10 mouse cellular contexts compared by ENCODE assay signal in the genomic region with DNA sequence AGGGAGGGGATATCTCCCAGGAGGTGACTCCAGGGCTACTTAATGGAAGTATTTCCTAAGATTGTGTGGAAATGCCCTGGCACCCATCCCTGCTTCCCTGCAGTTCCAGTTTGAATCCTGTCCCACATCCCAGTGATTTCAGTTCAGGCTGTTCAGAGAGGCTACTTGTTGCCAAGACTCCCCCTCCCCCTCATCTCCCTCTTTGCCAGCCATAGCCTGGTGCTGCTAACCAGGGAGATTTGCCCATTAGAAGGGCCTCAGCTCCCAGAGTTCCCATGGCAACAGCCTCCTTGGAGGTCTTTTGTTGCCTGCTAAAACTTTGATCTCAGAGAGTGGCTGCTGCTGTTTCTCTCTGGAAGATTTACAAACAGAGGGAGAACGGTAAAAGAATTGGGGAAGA. TPM values are rescaled to one million over a fixed set of nuclear protein-coding genes. Genes with fewer than 3 reads are reported as not detected.
DNase-seq lines count a peak whose midpoint lies in the region; ATAC-seq lines count a peak whose summit lies in the region.
"Had no signal": no experiment of that assay in that cellular context is flagged by ENCODE, and none has a peak within 500 bp of the region (broad histone marks: within the 10 kb centered on the region; RNA-seq: fewer than 3 reads in every experiment).

No protein-coding gene starts in this region.

- 0% methylated on average over 1 of the region's 1 CpGs for WGBS in limb, embryonic 11.5 days

- no peak overlapping the region for H3K4me2 ChIP-seq in limb, embryonic 11.5 days (ENCODE audit: low read depth, severe bottlenecking)

- H3K36me3 ChIP-seq in limb, embryonic 11.5 days (ENCODE audit: control insufficient read depth, insufficient read depth, low read length): no peaks in the 10 kb centered on the region
- H3K36me3 ChIP-seq: G1E had no signal

- no peak overlapping the region for H3K4me3 ChIP-seq in limb, embryonic 11.5 days (ENCODE audit: low read depth, low read length)

- 0 out of 2 replicates have a peak, but pooled peaks have one; percentile 6 for ATAC-seq in limb, embryonic 11.5 days (ENCODE audit: insufficient number of reproducible peaks, low FRiP score, low TSS enrichment, low read depth)

- H3K4me1 ChIP-seq in limb, embryonic 11.5 days (ENCODE audit: control insufficient read depth, insufficient read depth, low read length): peaks cover 32% of the 10 kb centered on the region

- H3K27ac ChIP-seq in limb, embryonic 11.5 days (replicated peaks; ENCODE audit: low read depth, low read length): peak overlapping the region; percentile 76

- H3K27me3 ChIP-seq in limb, embryonic 11.5 days (ENCODE audit: control insufficient read depth, insufficient read depth, low read length): no peaks in the 10 kb centered on the region

- no peak overlapping the region for H3K9ac ChIP-seq in limb, embryonic 11.5 days (ENCODE audit: low read length)

- no peaks in the 10 kb centered on the region for H3K9me3 ChIP-seq in limb, embryonic 11.5 days (ENCODE audit: control insufficient read depth, low read length)
- H3K9me3 ChIP-seq: G1E had no signal

- peak; percentile 26 for DNase-seq in kidney, adult 9 months
- DNase-seq in kidney, postnatal 10 days: no peak
- DNase-seq in cerebellum, postnatal 14 days: peak; percentile 81 to 88
- peak; percentile 72 to 82 for DNase-seq in frontal cortex, postnatal 10 days (ENCODE audit: low spot score in 2 of 2)
- DNase-seq in limb, embryonic 11.5 days (ENCODE audit: low spot score): peak; percentile 70
- peak; percentile 85 for DNase-seq in retina, embryonic 14.5 days (ENCODE audit: low spot score)
- no peak for DNase-seq in c-Kit-positive CD71-positive TER-119-positive erythroid progenitor cells, embryonic 14.5 days (ENCODE audit: low spot score)
- DNase-seq in spleen, adult 18-20 months: no peak

RNA-seq across cellular contexts. Expression of gene Ildr2, which starts 26.6 kb away (rescaled TPM):
- 0.64 and 0.77 TPM in 2 replicates for polyA plus RNA-seq in limb, embryonic 11.5 days (2014; fragmentation: Nextera tagmentation; extraction: Ambion mirVana)
- polyA plus RNA-seq: G1E had no signal

RNA-seq across cellular contexts. Expression of gene Mael, which starts 42.0 kb away (rescaled TPM):
- polyA plus RNA-seq in limb, embryonic 11.5 days (2014; fragmentation: Nextera tagmentation; extraction: Ambion mirVana): not detected in 2 replicates
- polyA plus RNA-seq: G1E; liver, embryonic 16.5 days had no signal

Comparison
In these comparisons a context has a peak if more than half of its experiments do, and no peak if none do; other contexts are left out.
1. DNase-seq: peak in kidney, adult 9 months (single experiment), cerebellum, postnatal 14 days (2 of 2), frontal cortex, postnatal 10 days (2 of 2), limb, embryonic 11.5 days (single experiment) and retina, embryonic 14.5 days (single experiment); none in kidney, postnatal 10 days (single experiment), c-Kit-positive CD71-positive TER-119-positive erythroid progenitor cells, embryonic 14.5 days (single experiment) and spleen, adult 18-20 months (0 of 2).